31 mouse cellular contexts compared by ENCODE assay signal in the genomic region with DNA sequence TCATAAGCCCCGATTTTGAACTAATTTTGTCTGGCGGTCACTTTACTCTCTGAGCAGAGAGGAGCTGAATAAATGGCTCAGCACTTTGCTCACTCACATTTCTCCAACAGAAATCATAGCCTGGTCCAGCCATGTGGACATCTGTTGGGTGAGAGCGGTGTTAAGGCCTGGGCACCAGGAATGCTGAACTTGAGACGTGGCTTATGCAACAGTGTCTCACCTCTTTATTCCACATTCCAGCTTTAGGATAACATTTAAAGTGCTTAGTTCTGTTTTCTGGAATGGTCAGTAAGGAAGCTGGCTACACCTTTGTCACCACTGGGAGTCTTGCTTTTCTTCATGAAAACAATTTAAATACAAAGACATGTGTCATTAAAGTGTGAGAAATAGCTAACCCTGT.
"Had no signal": no experiment of that assay in that cellular context is flagged by ENCODE, and none has a peak within 500 bp of the region (broad histone marks: within the 10 kb centered on the region; RNA-seq: fewer than 3 reads in every experiment).

No protein-coding gene starts in this region.

- H3K4me2 ChIP-seq: limb, embryonic 12.5 days; limb, embryonic 13.5 days; limb, embryonic 15.5 days; liver, embryonic 11.5 days; liver, embryonic 12.5 days; liver, embryonic 13.5 days; liver, embryonic 15.5 days; lung, embryonic 14.5 days; lung, embryonic 15.5 days; midbrain, embryonic 12.5 days; midbrain, embryonic 13.5 days; midbrain, embryonic 15.5 days; neural tube, embryonic 12.5 days had no signal

- H3K27ac ChIP-seq: left cerebral cortex, adult 2 months; limb, embryonic 10.5 days; limb, embryonic 12.5 days; limb, embryonic 13.5 days; limb, embryonic 15.5 days; liver, embryonic 12.5 days; liver, embryonic 13.5 days; liver, embryonic 14.5 days; liver, embryonic 15.5 days; lung, embryonic 15.5 days; macrophage; midbrain, embryonic 10.5 days; midbrain, embryonic 12.5 days; midbrain, embryonic 13.5 days; midbrain, embryonic 15.5 days; neural tube, embryonic 12.5 days had no signal

- H3K27me3 ChIP-seq: limb, embryonic 12.5 days; limb, embryonic 13.5 days; limb, embryonic 15.5 days; liver, embryonic 12.5 days; liver, embryonic 13.5 days; liver, embryonic 15.5 days; lung, embryonic 15.5 days; midbrain, embryonic 12.5 days; midbrain, embryonic 13.5 days; midbrain, embryonic 15.5 days; neural tube, embryonic 12.5 days had no signal

- H3K36me3 ChIP-seq: limb, embryonic 10.5 days; limb, embryonic 12.5 days; limb, embryonic 13.5 days; limb, embryonic 15.5 days; liver, embryonic 12.5 days; liver, embryonic 13.5 days; liver, embryonic 15.5 days; lung, embryonic 15.5 days; midbrain, embryonic 10.5 days; midbrain, embryonic 12.5 days; midbrain, embryonic 13.5 days; midbrain, embryonic 15.5 days; neural tube, embryonic 12.5 days had no signal

- H3K9me3 ChIP-seq: limb, embryonic 10.5 days; limb, embryonic 12.5 days; limb, embryonic 13.5 days; limb, embryonic 15.5 days; liver, embryonic 12.5 days; liver, embryonic 13.5 days; liver, embryonic 15.5 days; lung, embryonic 15.5 days; megakaryocyte, embryonic 14.5 days; midbrain, embryonic 10.5 days; midbrain, embryonic 12.5 days; midbrain, embryonic 13.5 days; midbrain, embryonic 15.5 days; neural tube, embryonic 12.5 days had no signal

- H3K9ac ChIP-seq: limb, embryonic 12.5 days; limb, embryonic 13.5 days; limb, embryonic 15.5 days; liver, embryonic 12.5 days; liver, embryonic 13.5 days; liver, embryonic 14.5 days; liver, embryonic 15.5 days; liver, postnatal 0 days; lung, embryonic 14.5 days; lung, embryonic 15.5 days; midbrain, embryonic 12.5 days; midbrain, embryonic 13.5 days; midbrain, embryonic 15.5 days; neural tube, embryonic 12.5 days had no signal

- H3K4me1 ChIP-seq: liver, embryonic 12.5 days; liver, embryonic 13.5 days; liver, embryonic 15.5 days; lung, embryonic 15.5 days; megakaryocyte, embryonic 14.5 days; midbrain, embryonic 10.5 days; midbrain, embryonic 12.5 days; midbrain, embryonic 15.5 days; neural tube, embryonic 12.5 days had no signal

- DNase-seq: left cerebral cortex, postnatal 4 days; liver; liver, embryonic 13.5 days; liver, postnatal 0 days; lung, adult 18-20 months; lung, adult 2 months; lung, embryonic 14.5 days; lung, postnatal 10 days; lung, postnatal 14 days; lung, postnatal 36 days; lung, postnatal 4 days; midbrain, embryonic 14.5 days had no signal

- ATAC-seq: liver, embryonic 12.5 days; liver, postnatal 0 days; midbrain, embryonic 13.5 days; midbrain, embryonic 15.5 days; midbrain, embryonic 16.5 days had no signal

- H3K4me3 ChIP-seq: left cerebral cortex, adult 2 months; limb, embryonic 10.5 days; limb, embryonic 12.5 days; limb, embryonic 13.5 days; limb, embryonic 15.5 days; liver, embryonic 12.5 days; liver, embryonic 13.5 days; liver, embryonic 15.5 days; lung, embryonic 15.5 days; megakaryocyte, embryonic 14.5 days; midbrain, embryonic 10.5 days; midbrain, embryonic 12.5 days; midbrain, embryonic 13.5 days; midbrain, embryonic 15.5 days; myocyte; neural tube, embryonic 12.5 days had no signal
